Mouse (Mus musculus) heart, postnatal 0 days (tissue): ENCODE measurements around the gene Hipk4. TPM values are rescaled to one million over a fixed set of nuclear protein-coding genes. Genes with fewer than 3 reads are reported as not detected.
"Not testable (repeated sequence)": the region's sequence is repeated elsewhere in the genome, so short reads cannot be mapped to it uniquely, and the experiment has no call there.

Source experiments
- ATAC-seq: fragments of 200-750 bp; cut with Nextera tagmentation; 2 replicates; pipeline ENCODE4 v1.8.0; 2017; ENCODE audit warnings: low read depth, moderate number of reproducible peaks, moderate library complexity; ENCODE audit not compliant: insufficient read depth
- DNase-seq: peaks from one replicate; pipeline ENCODE4 v3.0.0-alpha.2; 2016; ENCODE audit warnings: low spot score
- H3K27ac ChIP-seq: fragments of 300-500 bp; sonication (generic); 2 replicates; pipeline ENCODE4 v1.5.1; 2014; ENCODE audit warnings: low read depth, mild to moderate bottlenecking
- H3K27me3 ChIP-seq: fragments of 300-500 bp; sonication (generic); 2 replicates; pipeline ENCODE4 v1.6.1; 2014; ENCODE audit warnings: low read length, mixed read lengths; ENCODE audit not compliant: control insufficient read depth, insufficient read depth
- H3K36me3 ChIP-seq: fragments of 300-500 bp; sonication (generic); replicated peaks from 2 replicates; pipeline ENCODE4 v1.6.1; 2014; ENCODE audit warnings: low read length, mixed read lengths; ENCODE audit not compliant: control insufficient read depth, insufficient read depth
- H3K4me1 ChIP-seq: fragments of 300-500 bp; sonication (generic); 2 replicates; pipeline ENCODE4 v1.6.1; 2014; ENCODE audit warnings: antibody characterized with exemption; ENCODE audit not compliant: control insufficient read depth, insufficient read depth
- H3K4me2 ChIP-seq: fragments of 300-500 bp; sonication (generic); 2 replicates; pipeline ENCODE4 v1.6.1; 2014; ENCODE audit warnings: low read depth, mild to moderate bottlenecking, low read length, moderate library complexity
- H3K4me3 ChIP-seq: fragments of 300-500 bp; sonication (generic); 2 replicates; pipeline ENCODE4 v1.5.1; 2014; ENCODE audit warnings: low read depth, low read length
- H3K9ac ChIP-seq: fragments of 300-500 bp; sonication (generic); replicated peaks from 2 replicates; pipeline ENCODE4 v1.6.1; 2014; ENCODE audit warnings: low read depth, low read length, mixed read lengths
- H3K9me3 ChIP-seq: fragments of 300-500 bp; sonication (generic); replicated peaks from 2 replicates; pipeline ENCODE4 v1.6.1; 2016; ENCODE audit warnings: low read length; ENCODE audit not compliant: control insufficient read depth
- CTCF ChIP-seq: IDR thresholded peaks from 2 replicates; pipeline ENCODE4 v1.5.1; 2016; ENCODE audit warnings: antibody characterized with exemption, control low read depth, low read depth
- EP300 ChIP-seq: IDR thresholded peaks from 2 replicates; pipeline ENCODE4 v1.6.1; 2016; ENCODE audit warnings: antibody characterized with exemption, low read depth
- WGBS: fragments of 180-500 bp; shearing (Covaris S2); extraction: QIAGEN DNeasy Blood & Tissue Kit; methylation state at CpG from one replicate; pipeline ENCODE4 v1.1.7; 2014; 5-methylcytosine and 5-hydroxymethylcytosine counted together
- polyA plus RNA-seq: library from polyadenylated mRNA; unstranded; fragments of >200 nt; fragmentation: Nextera tagmentation; extraction: Ambion mirVana; gene quantifications from 2 replicates; pipeline ENCODE4 v1.2.1, GENCODE M21; 2015
- total RNA-seq: library from RNA; depleted of rRNA; stranded (reverse); fragments of >200 nt; gene quantifications from 2 replicates; pipeline ENCODE4 v1.2.3, GENCODE M21; 2014; ENCODE audit warnings: low replicate concordance

The Hipk4 gene
- total and polyA plus RNA-seq, 2 experiments from 2014 or later = 0.18 to 0.23 TPM

- H3K4me2 ChIP-seq = peak overlapping the region; percentile 56
- under 1% methylated on average over 25 of the region's 33 CpGs for WGBS
- peak; percentile 77 for ATAC-seq
- peaks cover 16% of the 10 kb centered on the region for H3K4me1 ChIP-seq
- TF ChIP-seq CTCF (peak; percentile 55), EP300 (peak; percentile 88)
- DNase-seq = peak; percentile 96
- peak overlapping the region; percentile 35 for H3K4me3 ChIP-seq
- peaks cover 11% of the 10 kb centered on the region; the same call in 1 of the 2 replicates for H3K36me3 ChIP-seq
- no peaks in the 10 kb centered on the region for H3K27me3 ChIP-seq
- peak overlapping the region; percentile 23 for H3K9ac ChIP-seq
- no peaks in the 10 kb centered on the region for H3K9me3 ChIP-seq
- H3K27ac ChIP-seq = peak overlapping the region; percentile 95
These were observed 32.3 kb upstream of the Hipk4 start for GRCm38 (mm10) chr7:27490543-27491329.

- peak; percentile 60 for DNase-seq
These were observed 31.2 kb upstream of the Hipk4 start for GRCm38 (mm10) chr7:27491856-27492255.

GRCm38 (mm10) chr7:27493022-27493421, 30.0 kb upstream of the Hipk4 start:
- Histone ChIP-seq H3K27me3 (no peaks in the 10 kb centered on the region), H3K4me3 (no peak overlapping the region), H3K36me3 (peaks cover 11% of the 10 kb centered on the region; the same call in 1 of the 2 replicates), H3K27ac (0 out of 2 replicates have a peak overlapping the region, but pooled peaks have one; percentile 95), H3K4me1 (peaks cover 15% of the 10 kb centered on the region), H3K9me3 (no peaks in the 10 kb centered on the region), H3K4me2 (no peak overlapping the region), H3K9ac (no peak overlapping the region)
- no peak for DNase-seq
- no peak for TF ChIP-seq CTCF
- no peak for TF ChIP-seq EP300
- no peak for ATAC-seq
- 51% methylated on average over 3 of the region's 3 CpGs for WGBS

More at GRCm38 (mm10) chr7:27491856-27492255, 31.2 kb upstream of the Hipk4 start:
- Histone ChIP-seq H3K9ac (no peak overlapping the region), H3K9me3 (no peaks in the 10 kb centered on the region), H3K4me2 (no peak overlapping the region), H3K36me3 (peaks cover 11% of the 10 kb centered on the region; the same call in 1 of the 2 replicates), H3K4me1 (peaks cover 15% of the 10 kb centered on the region), H3K27ac (peak overlapping the region; percentile 95), H3K27me3 (no peaks in the 10 kb centered on the region), H3K4me3 (no peak overlapping the region)
- no peak for ATAC-seq
- no peak for TF ChIP-seq CTCF
- no peak for TF ChIP-seq EP300
- WGBS = 37% methylated on average over 7 of the region's 7 CpGs

GRCm38 (mm10) chr7:27493450-27493849, 29.6 kb upstream of the Hipk4 start:
- WGBS = 75% methylated on average over 5 of the region's 5 CpGs
- Histone ChIP-seq H3K9ac (no peak overlapping the region), H3K27me3 (no peaks in the 10 kb centered on the region), H3K4me3 (no peak overlapping the region), H3K4me1 (peaks cover 11% of the 10 kb centered on the region), H3K27ac (0 out of 2 replicates have a peak overlapping the region, but pooled peaks have one; percentile 95), H3K4me2 (no peak overlapping the region), H3K36me3 (peaks cover 11% of the 10 kb centered on the region; the same call in 1 of the 2 replicates), H3K9me3 (no peaks in the 10 kb centered on the region)
- ATAC-seq (no peak), DNase-seq (no peak)
- TF ChIP-seq EP300 = no peak
- TF ChIP-seq CTCF = no peak

- not testable (repeated sequence) for H3K27me3 ChIP-seq, H3K4me2 ChIP-seq, H3K36me3 ChIP-seq, DNase-seq, H3K9me3 ChIP-seq, H3K27ac ChIP-seq, H3K4me1 ChIP-seq, H3K4me3 ChIP-seq, H3K9ac ChIP-seq, ATAC-seq
- WGBS = 88% methylated on average over 8 of the region's 9 CpGs
These were observed 28.3 kb upstream of the Hipk4 start for GRCm38 (mm10) chr7:27494659-27495367.
